Comparison of ENCODE assay signal across 9 mouse cellular contexts in genomic region chr10:97339866-97340706, GRCm38 (mm10).
DNase-seq lines count a peak whose midpoint lies in the region; ATAC-seq lines count a peak whose summit lies in the region.
"Had no signal": no experiment of that assay in that cellular context is flagged by ENCODE, and none has a peak within 500 bp of the region (broad histone marks: within the 10 kb centered on the region; RNA-seq: fewer than 3 reads in every experiment).

No protein-coding gene starts in this region.

- 51% methylated on average over 11 of the region's 11 CpGs for WGBS in hindbrain, embryonic 11.5 days
- WGBS in hindbrain, embryonic 12.5 days, result 50% methylated on average over 11 of the region's 11 CpGs

- peak; percentile 44 for DNase-seq in hindbrain, embryonic 11.5 days (ENCODE audit: low spot score)
- DNase-seq in 416B (ENCODE audit: low read depth) (peak; percentile 50), MN1 (ENCODE audit: low spot score) (peak; percentile 47)
- DNase-seq in induced T-regulatory cell, adult 2 months (ENCODE audit: low read depth), result peak; percentile 65
- DNase-seq in urinary bladder, adult 2 months (ENCODE audit: low spot score), result no peak
- DNase-seq in cerebellum, adult 11-12 months, result no peak

- no peak overlapping the region for H3K9ac ChIP-seq in hindbrain, embryonic 11.5 days (ENCODE audit: low read depth, low read length)
- H3K9ac ChIP-seq in hindbrain, embryonic 12.5 days, result no peak overlapping the region
- H3K9ac ChIP-seq: liver, embryonic 15.5 days had no signal

- no peaks in the 10 kb centered on the region for H3K4me1 ChIP-seq in hindbrain, embryonic 11.5 days (replicated peaks; ENCODE audit: control insufficient read depth, insufficient read depth, low read length)
- no peaks in the 10 kb centered on the region for H3K4me1 ChIP-seq in hindbrain, embryonic 12.5 days
- H3K4me1 ChIP-seq: liver, embryonic 15.5 days had no signal

- H3K27me3 ChIP-seq in hindbrain, embryonic 11.5 days (ENCODE audit: control insufficient read depth, insufficient read depth, low read length), result no peaks in the 10 kb centered on the region
- H3K27me3 ChIP-seq in hindbrain, embryonic 12.5 days, result no peaks in the 10 kb centered on the region
- H3K27me3 ChIP-seq: liver, embryonic 15.5 days had no signal

- H3K4me3 ChIP-seq in hindbrain, embryonic 11.5 days (ENCODE audit: low read depth, low read length), result no peak overlapping the region
- no peak overlapping the region for H3K4me3 ChIP-seq in hindbrain, embryonic 12.5 days
- H3K4me3 ChIP-seq: liver, embryonic 15.5 days had no signal

- no peak overlapping the region for H3K4me2 ChIP-seq in hindbrain, embryonic 11.5 days (replicated peaks; ENCODE audit: low read depth, low read length)
- no peak overlapping the region for H3K4me2 ChIP-seq in hindbrain, embryonic 12.5 days (replicated peaks)
- H3K4me2 ChIP-seq: liver, embryonic 15.5 days had no signal

- peak; percentile 33; the same call in 1 of the 2 replicates for ATAC-seq in hindbrain, embryonic 11.5 days (ENCODE audit: low FRiP score)
- ATAC-seq in hindbrain, embryonic 12.5 days (ENCODE audit: low FRiP score), result no peak
- no peak for ATAC-seq in erythroid progenitor cell, adult 5-6 weeks (replicated peaks; ENCODE audit: low FRiP score, poor library complexity, severe bottlenecking)

- no peaks in the 10 kb centered on the region for H3K9me3 ChIP-seq in hindbrain, embryonic 11.5 days (ENCODE audit: control insufficient read depth, low read length)
- no peaks in the 10 kb centered on the region for H3K9me3 ChIP-seq in hindbrain, embryonic 12.5 days (replicated peaks)
- H3K9me3 ChIP-seq: liver, embryonic 15.5 days had no signal

- H3K27ac ChIP-seq in hindbrain, embryonic 11.5 days (ENCODE audit: low read depth, low read length), result no peak overlapping the region
- H3K27ac ChIP-seq in hindbrain, embryonic 12.5 days, result no peak overlapping the region
- H3K27ac ChIP-seq: liver, embryonic 15.5 days had no signal

- H3K36me3 ChIP-seq in hindbrain, embryonic 11.5 days (ENCODE audit: control insufficient read depth, insufficient read depth, low read length), result no peaks in the 10 kb centered on the region
- no peaks in the 10 kb centered on the region for H3K36me3 ChIP-seq in hindbrain, embryonic 12.5 days
- H3K36me3 ChIP-seq: liver, embryonic 15.5 days had no signal

Comparison
In these comparisons a context has a peak if more than half of its experiments do, and no peak if none do; other contexts are left out.
1. DNase-seq: peak in hindbrain, embryonic 11.5 days (single experiment), 416B (single experiment), MN1 (single experiment) and induced T-regulatory cell, adult 2 months (single experiment); none in urinary bladder, adult 2 months (single experiment) and cerebellum, adult 11-12 months (single experiment).